Mouse (Mus musculus): ENCODE measurements around the gene Ryr3. TPM values are rescaled to one million over a fixed set of nuclear protein-coding genes. Genes with fewer than 3 reads are reported as not detected.

Ryr3 gene
- polyA plus RNA-seq, 1 experiment: 0.23 TPM

DNA sequence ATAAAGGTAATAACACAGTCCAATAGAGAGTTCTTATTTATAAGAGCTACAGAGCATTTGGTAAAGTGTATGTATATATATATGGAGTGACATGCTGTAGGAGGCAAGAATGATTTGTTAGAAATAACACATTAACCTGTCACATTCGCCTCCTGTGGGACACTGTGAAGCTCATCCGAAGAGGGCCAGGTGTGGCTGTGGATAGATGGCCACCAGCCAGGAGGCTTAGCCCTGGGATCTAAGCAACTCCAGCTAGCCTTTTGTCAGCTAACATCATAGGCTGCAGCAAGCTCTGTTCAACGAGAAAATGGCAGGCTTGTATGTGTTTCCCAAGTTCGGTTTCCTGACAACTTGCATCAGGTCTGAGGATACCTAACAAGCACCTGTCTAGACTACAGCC is 48.8 kb downstream of the Ryr3 start:
- H3K36me3 ChIP-seq (ENCODE audit: control insufficient read depth, insufficient read depth, low read length): no peaks in the 10 kb centered on the region
- H3K4me1 ChIP-seq (ENCODE audit: control insufficient read depth, insufficient read depth, insufficient read length, low read length): no peaks in the 10 kb centered on the region
- no peak overlapping the region for H3K27ac ChIP-seq (ENCODE audit: insufficient read depth, low read depth, low read length)
- no peak for TF ChIP-seq CTCF (IDR thresholded peaks at IDR 0.05; ENCODE audit: extremely low read depth, insufficient read length, insufficient replicate concordance, low read depth, low read length)
- no peak for TF ChIP-seq POLR2A (IDR thresholded peaks at IDR 0.05; ENCODE audit: low read depth, low read length)
- no peaks in the 10 kb centered on the region for H3K27me3 ChIP-seq (ENCODE audit: control insufficient read depth, insufficient read depth, low read length)
- no peak overlapping the region for H3K4me3 ChIP-seq (ENCODE audit: low read depth, low read length)
- WGBS: 81% methylated on average over 4 of the region's 4 CpGs

DNA sequence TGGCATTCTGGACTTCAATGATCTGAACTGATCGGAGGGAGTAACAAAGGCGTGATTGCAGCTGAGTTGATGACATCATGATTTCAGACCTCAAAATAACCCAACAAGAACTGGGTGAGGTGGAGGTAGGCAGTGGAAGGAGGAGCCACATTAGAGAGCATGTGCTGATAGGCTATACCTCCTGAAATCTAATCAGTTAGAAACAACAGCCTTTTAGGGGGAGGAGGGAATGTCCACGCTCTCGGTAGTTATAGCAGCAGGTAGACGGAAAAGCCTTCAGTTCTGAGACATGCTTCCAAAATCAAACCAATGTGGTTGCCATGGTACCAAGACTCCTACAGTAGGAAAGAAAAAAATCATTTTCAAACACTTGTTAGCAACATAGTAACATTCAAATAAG is 55.4 kb downstream of the Ryr3 start:
- WGBS: 72% methylated on average over 5 of the region's 5 CpGs
- TF ChIP-seq POLR2A (IDR thresholded peaks at IDR 0.05; ENCODE audit: low read depth, low read length) (no peak), CTCF (IDR thresholded peaks at IDR 0.05; ENCODE audit: extremely low read depth, insufficient read length, insufficient replicate concordance, low read depth, low read length) (no peak)
- Histone ChIP-seq H3K4me1 (ENCODE audit: control insufficient read depth, insufficient read depth, insufficient read length, low read length) (no peaks in the 10 kb centered on the region), H3K27ac (ENCODE audit: insufficient read depth, low read depth, low read length) (no peak overlapping the region), H3K4me3 (ENCODE audit: low read depth, low read length) (no peak overlapping the region), H3K36me3 (ENCODE audit: control insufficient read depth, insufficient read depth, low read length) (no peaks in the 10 kb centered on the region), H3K27me3 (ENCODE audit: control insufficient read depth, insufficient read depth, low read length) (no peaks in the 10 kb centered on the region)

DNA sequence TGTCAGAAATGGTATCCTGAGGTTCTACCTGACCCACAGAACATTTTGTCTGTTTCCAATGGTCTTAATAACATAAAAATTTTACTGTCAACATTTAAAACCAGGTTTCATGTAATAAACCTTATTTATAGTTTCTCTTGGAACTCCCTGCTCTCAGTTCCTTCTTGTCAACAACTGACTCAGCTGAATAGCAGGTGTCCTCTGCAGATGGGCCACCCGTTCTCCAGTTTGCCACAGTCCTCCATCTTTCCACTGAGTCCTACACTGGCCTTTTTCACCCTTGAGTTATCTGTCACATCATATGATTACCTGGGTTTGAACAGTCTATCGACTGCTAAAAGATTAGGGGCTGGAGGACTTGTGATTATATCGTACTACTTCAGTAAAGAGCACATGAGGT is 79.1 kb downstream of the Ryr3 start:
- 64% methylated on average over 3 of the region's 3 CpGs for WGBS
- no peaks in the 10 kb centered on the region for H3K27me3 ChIP-seq (ENCODE audit: control insufficient read depth, insufficient read depth, low read length)
- H3K4me3 ChIP-seq (ENCODE audit: low read depth, low read length): no peak overlapping the region
- no peak for TF ChIP-seq CTCF (IDR thresholded peaks at IDR 0.05; ENCODE audit: extremely low read depth, insufficient read length, insufficient replicate concordance, low read depth, low read length)
- no peak for TF ChIP-seq POLR2A (IDR thresholded peaks at IDR 0.05; ENCODE audit: low read depth, low read length)
- H3K4me1 ChIP-seq (ENCODE audit: control insufficient read depth, insufficient read depth, insufficient read length, low read length): no peaks in the 10 kb centered on the region
- H3K36me3 ChIP-seq (ENCODE audit: control insufficient read depth, insufficient read depth, low read length): no peaks in the 10 kb centered on the region
- H3K27ac ChIP-seq (ENCODE audit: insufficient read depth, low read depth, low read length): no peak overlapping the region

DNA sequence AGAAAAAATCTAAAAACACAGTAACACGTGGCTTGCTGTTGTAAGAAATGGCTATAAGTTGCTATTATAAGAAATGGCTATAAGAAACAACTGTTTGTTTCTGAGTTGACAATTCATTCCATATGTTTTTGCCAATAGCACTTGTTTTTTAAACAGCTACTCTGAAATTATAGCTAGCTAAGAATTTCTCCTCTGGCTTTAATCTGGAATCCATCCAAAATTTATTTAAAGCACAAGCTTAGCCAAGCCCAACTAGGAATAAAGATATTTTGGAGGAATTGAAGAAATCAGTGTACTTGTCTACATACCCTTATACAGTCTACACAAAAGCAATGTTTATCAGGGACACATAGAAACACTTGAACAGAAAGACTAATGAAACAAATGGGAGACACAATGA is 93.4 kb downstream of the Ryr3 start:
- TF ChIP-seq POLR2A (IDR thresholded peaks at IDR 0.05; ENCODE audit: low read depth, low read length) (no peak), CTCF (IDR thresholded peaks at IDR 0.05; ENCODE audit: extremely low read depth, insufficient read length, insufficient replicate concordance, low read depth, low read length) (no peak)
- WGBS: 51% methylated on average over 1 of the region's 1 CpGs

DNA sequence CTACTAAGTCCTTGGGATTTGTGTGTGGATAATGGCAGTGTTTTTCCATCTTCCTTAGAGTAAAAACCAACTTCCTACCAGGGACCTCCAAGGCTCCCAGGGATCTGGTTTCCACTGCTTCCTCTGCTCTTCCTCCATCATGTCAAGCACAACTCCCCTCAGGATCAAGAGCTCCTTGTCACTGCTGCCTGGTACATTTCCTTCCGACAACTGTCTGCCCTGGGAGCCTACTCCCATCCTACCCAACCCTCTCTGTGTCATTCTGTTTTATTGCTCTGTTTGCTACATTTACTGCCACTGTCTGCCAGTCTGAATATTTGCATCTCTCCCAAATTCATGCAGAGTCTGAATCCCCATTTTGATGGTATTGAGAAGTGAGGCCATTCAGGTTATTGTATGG is 97.8 kb downstream of the Ryr3 start:
- Histone ChIP-seq H3K4me3 (ENCODE audit: low read depth, low read length) (no peak overlapping the region), H3K27me3 (ENCODE audit: control insufficient read depth, insufficient read depth, low read length) (no peaks in the 10 kb centered on the region), H3K4me1 (ENCODE audit: control insufficient read depth, insufficient read depth, insufficient read length, low read length) (no peaks in the 10 kb centered on the region), H3K27ac (ENCODE audit: insufficient read depth, low read depth, low read length) (no peak overlapping the region), H3K36me3 (ENCODE audit: control insufficient read depth, insufficient read depth, low read length) (no peaks in the 10 kb centered on the region)
- no peak for TF ChIP-seq CTCF (IDR thresholded peaks at IDR 0.05; ENCODE audit: extremely low read depth, insufficient read length, insufficient replicate concordance, low read depth, low read length)
- TF ChIP-seq POLR2A (IDR thresholded peaks at IDR 0.05; ENCODE audit: low read depth, low read length): no peak
- 57% methylated on average over 1 of the region's 1 CpGs for WGBS

More for the DNA sequence above, 93.4 kb downstream of the Ryr3 start:
- no peaks in the 10 kb centered on the region for H3K27me3 ChIP-seq (ENCODE audit: control insufficient read depth, insufficient read depth, low read length)
- H3K4me3 ChIP-seq (ENCODE audit: low read depth, low read length): no peak overlapping the region
- no peaks in the 10 kb centered on the region for H3K4me1 ChIP-seq (ENCODE audit: control insufficient read depth, insufficient read depth, insufficient read length, low read length)
- no peak overlapping the region for H3K27ac ChIP-seq (ENCODE audit: insufficient read depth, low read depth, low read length)
- no peaks in the 10 kb centered on the region for H3K36me3 ChIP-seq (ENCODE audit: control insufficient read depth, insufficient read depth, low read length)

DNA sequence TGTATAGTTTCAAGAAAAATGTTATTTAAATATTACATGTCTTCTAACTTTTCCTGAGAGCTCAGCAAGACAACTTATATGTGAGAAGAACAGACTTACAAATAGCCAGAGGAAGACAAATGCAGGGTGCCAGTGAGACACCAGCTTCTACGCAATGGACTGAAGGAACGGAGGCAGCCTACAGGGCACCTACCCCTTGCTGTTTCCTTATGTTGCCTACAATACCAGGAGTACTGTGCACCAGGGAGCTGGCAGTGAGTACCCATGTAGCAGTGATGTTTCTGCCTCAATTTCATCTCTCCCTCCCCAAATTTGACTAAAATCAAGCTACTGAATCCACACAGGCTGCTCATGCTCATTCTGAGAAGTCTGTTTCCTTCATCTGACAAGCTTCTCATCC is 100.1 kb downstream of the Ryr3 start:
- Histone ChIP-seq H3K27me3 (ENCODE audit: control insufficient read depth, insufficient read depth, low read length) (no peaks in the 10 kb centered on the region), H3K27ac (ENCODE audit: insufficient read depth, low read depth, low read length) (no peak overlapping the region), H3K4me3 (ENCODE audit: low read depth, low read length) (no peak overlapping the region), H3K36me3 (ENCODE audit: control insufficient read depth, insufficient read depth, low read length) (no peaks in the 10 kb centered on the region), H3K4me1 (ENCODE audit: control insufficient read depth, insufficient read depth, insufficient read length, low read length) (no peaks in the 10 kb centered on the region)
- no peak for TF ChIP-seq POLR2A (IDR thresholded peaks at IDR 0.05; ENCODE audit: low read depth, low read length)
- TF ChIP-seq CTCF (IDR thresholded peaks at IDR 0.05; ENCODE audit: extremely low read depth, insufficient read length, insufficient replicate concordance, low read depth, low read length): no peak
- 96% methylated on average over 2 of the region's 2 CpGs for WGBS

DNA sequence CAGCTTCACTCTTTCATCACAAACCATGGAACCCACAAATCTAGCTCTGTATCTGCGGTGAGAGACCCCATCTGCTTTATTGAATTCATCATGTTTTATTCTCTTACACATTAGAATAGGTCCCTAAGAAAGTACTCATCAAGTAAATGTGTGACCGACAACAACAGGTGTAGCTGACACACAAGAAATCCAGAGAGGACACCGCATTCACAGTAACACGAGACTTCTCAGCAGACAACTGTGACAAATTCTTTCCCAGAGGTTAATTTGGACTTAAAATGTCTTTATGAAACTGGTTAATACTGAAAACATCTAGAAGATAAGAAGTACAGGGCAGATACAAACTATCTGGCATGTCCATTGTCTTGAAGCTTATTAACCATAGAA is 101.0 kb downstream of the Ryr3 start:
- WGBS: 90% methylated on average over 4 of the region's 4 CpGs
- Histone ChIP-seq H3K4me3 (ENCODE audit: low read depth, low read length) (no peak overlapping the region), H3K27me3 (ENCODE audit: control insufficient read depth, insufficient read depth, low read length) (no peaks in the 10 kb centered on the region), H3K4me1 (ENCODE audit: control insufficient read depth, insufficient read depth, insufficient read length, low read length) (no peaks in the 10 kb centered on the region), H3K36me3 (ENCODE audit: control insufficient read depth, insufficient read depth, low read length) (no peaks in the 10 kb centered on the region), H3K27ac (ENCODE audit: insufficient read depth, low read depth, low read length) (no peak overlapping the region)
- TF ChIP-seq POLR2A (IDR thresholded peaks at IDR 0.05; ENCODE audit: low read depth, low read length): no peak
- TF ChIP-seq CTCF (IDR thresholded peaks at IDR 0.05; ENCODE audit: extremely low read depth, insufficient read length, insufficient replicate concordance, low read depth, low read length): no peak

Measured in small intestine, adult 2 months (tissue).